Mouse (Mus musculus) thymus, adult 18-20 months (tissue): ENCODE measurements around the gene Erfe.
A peak's percentile ranks its signal among the peaks of the same experiment; 100 is the strongest.

Experiments
- DNase-seq, 2 experiments: peaks; one replicate each; pipeline ENCODE4 v3.0.0; 2022; ENCODE audit warnings: mixed read lengths in 2 of 2

The Erfe gene

GRCm38 (mm10) chr1:91380453-91381090 is 14.3 kb downstream of the Erfe start:
- no peak for DNase-seq

GRCm38 (mm10) chr1:91381091-91381471 is 14.9 kb downstream of the Erfe start:
- DNase-seq, result no peak

- DNase-seq, result no peak
Observed at GRCm38 (mm10) chr1:91390369-91390768, 24.1 kb downstream of the Erfe start.

- no peak for DNase-seq
Observed at GRCm38 (mm10) chr1:91397927-91398259, 31.7 kb downstream of the Erfe start.

- peak; percentile 62 to 71 for DNase-seq
Observed at GRCm38 (mm10) chr1:91398260-91399062, 32.2 kb downstream of the Erfe start, which contains the start of gene Ilkap. Gene Ilkap (minus strand): TSS chr1:91398815.

GRCm38 (mm10) chr1:91404976-91405375 is 38.7 kb downstream of the Erfe start:
- no peak for DNase-seq

GRCm38 (mm10) chr1:91405406-91406169 is 39.4 kb downstream of the Erfe start:
- DNase-seq, result no peak

- DNase-seq, result no peak
Observed at GRCm38 (mm10) chr1:91407819-91408218, 41.6 kb downstream of the Erfe start.

- DNase-seq, result no peak
Observed at GRCm38 (mm10) chr1:91411631-91412285, 45.5 kb downstream of the Erfe start.

GRCm38 (mm10) chr1:91412286-91413029 is 46.2 kb downstream of the Erfe start:
- DNase-seq, result peak in 1 of 2 experiments; percentile 49

- peak; percentile 94 to 97 for DNase-seq
Observed at GRCm38 (mm10) chr1:91413030-91413506, 46.8 kb downstream of the Erfe start.

- no peak for DNase-seq
Observed at GRCm38 (mm10) chr1:91413536-91413897, 47.3 kb downstream of the Erfe start.

GRCm38 (mm10) chr1:91413898-91414594 is 47.8 kb downstream of the Erfe start, which contains the start of gene Hes6:
Gene Hes6 (minus strand): TSS chr1:91414038.
- DNase-seq, result peak; percentile 48 to 55

- DNase-seq, result no peak
Observed at GRCm38 (mm10) chr1:91414903-91415302, 48.7 kb downstream of the Erfe start.

GRCm38 (mm10) chr1:91415311-91415710 is 49.1 kb downstream of the Erfe start:
- DNase-seq, result no peak

GRCm38 (mm10) chr1:91417991-91418390 is 51.8 kb downstream of the Erfe start:
- DNase-seq, result no peak

GRCm38 (mm10) chr1:91419862-91420600 is 53.8 kb downstream of the Erfe start:
- DNase-seq, result no peak

GRCm38 (mm10) chr1:91420601-91421065 is 54.4 kb downstream of the Erfe start:
- no peak for DNase-seq
